Mouse (Mus musculus): ENCODE data around the gene Gpr101. TPM values are rescaled to one million over a fixed set of nuclear protein-coding genes. Genes with fewer than 3 reads are reported as not detected.

The Gpr101 gene
- total RNA-seq (2022): 10 to 100 TPM in 2 of 4 experiments, 1 to 10 TPM in 2; 7.9 to 12.1 (median 9.5) TPM

DNA sequence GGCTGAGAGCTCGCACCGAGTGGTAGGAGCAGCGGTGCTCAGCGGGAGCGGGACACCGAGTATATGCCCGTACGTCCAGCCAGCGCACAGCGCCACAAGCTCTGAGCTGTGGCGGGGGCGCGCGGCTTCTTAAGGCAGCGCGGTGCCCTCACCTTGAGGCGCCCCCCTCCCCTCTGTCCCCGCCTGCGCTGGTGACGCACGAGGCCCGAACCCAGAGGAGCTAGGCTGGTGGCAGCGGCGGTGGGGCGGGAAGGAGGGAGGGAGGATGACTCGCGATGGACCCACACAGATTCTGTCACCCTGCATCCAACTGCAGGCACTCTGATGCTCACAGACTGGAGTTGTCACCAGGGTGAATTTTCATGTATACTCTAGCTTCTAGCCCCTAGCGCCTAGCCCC lies at the start of gene Gpr101:
Gpr101 (minus strand) TSS at position 124 of the 400 bp plus-strand sequence.
- DNase-seq (ENCODE audit: low spot score in 2 of 2): no peak

DNA sequence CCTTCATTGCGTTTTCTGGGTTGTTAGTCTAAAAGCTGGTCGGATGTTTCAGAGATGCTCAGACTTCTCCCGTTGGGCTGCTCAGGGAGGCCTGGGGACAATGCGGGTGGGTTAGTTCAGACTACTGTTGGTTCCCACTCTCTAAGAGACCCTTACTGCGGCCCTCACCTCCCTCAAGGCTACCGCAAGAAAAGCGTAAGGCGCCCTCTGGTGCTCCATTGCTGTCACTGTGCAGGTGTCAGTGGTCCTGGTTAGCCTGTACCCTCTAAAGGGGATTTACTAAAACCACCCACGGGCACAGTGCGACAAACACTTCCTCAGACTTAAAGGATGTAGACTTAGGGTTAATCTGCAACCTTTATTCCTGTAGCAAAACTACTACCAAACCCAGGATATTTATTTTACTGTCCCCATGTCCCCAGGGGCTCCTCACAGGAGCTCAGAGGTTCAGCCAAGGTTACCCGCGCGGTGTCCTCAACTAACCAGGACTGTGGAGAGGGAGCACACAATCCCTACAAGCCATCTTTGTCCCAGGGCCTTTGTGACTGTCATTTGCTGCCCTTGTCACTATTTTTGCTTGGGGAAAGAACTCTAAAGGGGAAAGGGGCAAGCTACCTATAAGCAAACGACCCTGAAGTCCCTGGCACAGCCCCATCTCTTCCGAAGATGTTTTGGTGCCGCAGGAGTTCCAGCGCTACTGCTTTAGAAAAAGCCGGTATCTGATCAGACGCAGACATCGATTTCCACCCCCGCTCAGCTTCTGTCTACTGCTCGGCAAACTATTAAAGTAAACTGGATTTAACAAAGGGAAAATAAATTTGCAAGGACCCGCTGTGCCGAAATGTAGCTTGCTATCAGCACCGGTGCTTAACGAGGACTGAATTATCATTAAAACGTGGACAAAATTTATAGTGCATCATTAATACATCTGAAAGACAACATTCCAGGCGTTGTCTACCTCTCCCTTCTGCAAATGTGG lies 17.8 kb upstream of the Gpr101 start:
- DNase-seq (ENCODE audit: low spot score in 2 of 2): peak in 1 of 2 experiments; percentile 24

DNA sequence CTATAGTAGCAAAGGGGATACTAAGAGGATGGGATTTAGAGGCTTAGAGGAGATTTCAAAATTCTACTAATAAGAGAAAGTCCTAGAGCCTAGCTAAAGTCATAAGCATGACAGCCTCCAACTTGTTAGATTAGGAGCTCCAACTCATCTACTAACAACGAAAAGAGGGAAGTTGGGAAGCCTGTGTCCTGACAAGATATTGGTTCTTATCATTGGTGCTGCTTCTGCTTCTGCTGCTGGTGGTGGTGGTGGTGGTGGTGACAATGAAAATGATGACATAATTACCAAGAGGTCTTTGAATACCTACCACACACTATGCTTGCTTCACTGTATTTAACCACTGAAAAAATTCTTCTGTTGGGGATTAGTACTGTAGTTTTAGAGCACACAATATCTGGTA lies 2.7 kb upstream of the Gpr101 start:
- no peak for DNase-seq (ENCODE audit: low spot score in 2 of 2)

Other genes starting within 250 kb of the Gpr101 start
- 10 to 100 TPM; 32.1 to 42.9 (median 38.1) TPM for gene Arhgef6, start 165.0 kb downstream of the Gpr101 start, total RNA-seq (2022)
- gene Rbmx, start 110.7 kb downstream of the Gpr101 start, total RNA-seq (2022): 10 to 100 TPM; 63.4 to 76.2 (median 69.6) TPM
- gene Gm364, start 94.6 kb downstream of the Gpr101 start, total RNA-seq (2022): not detected

Measured in layer of hippocampus, adult 8-10 months (tissue).